Mouse (Mus musculus) layer of hippocampus, adult 2 months (tissue): Measurements from ENCODE around the gene Eno2. TPM values are rescaled to one million over a fixed set of nuclear protein-coding genes. Genes with fewer than 3 reads are reported as not detected.
A peak's percentile ranks its signal among the peaks of the same experiment; 100 is the strongest.

Experiments used
- DNase-seq, 2 experiments: peaks; one replicate each; pipeline ENCODE4 v3.0.0; 2022; ENCODE audit warnings: low spot score in 2 of 2
- H3K27ac ChIP-seq: fragments of 200-600 bp; 2 replicates; pipeline ENCODE4 v1.8.1; 2022
- H3K4me3 ChIP-seq: fragments of 200-600 bp; 2 replicates; pipeline ENCODE4 v1.8.1; 2022; ENCODE audit warnings: mild to moderate bottlenecking
- CTCF ChIP-seq: fragments of 200-600 bp; conservative IDR thresholded peaks from 2 replicates; pipeline ENCODE4 v1.8.1; 2022; ENCODE audit warnings: antibody characterized with exemption, mild to moderate bottlenecking, moderate library complexity
- total RNA-seq, 2 experiments: library from RNA; stranded (reverse); gene quantifications; 2 replicates each; pipeline ENCODE4 v1.2.3; 2021

The Eno2 gene
- total RNA-seq, 2 experiments from 2014 or later: 981 to 1,025 TPM

DNA sequence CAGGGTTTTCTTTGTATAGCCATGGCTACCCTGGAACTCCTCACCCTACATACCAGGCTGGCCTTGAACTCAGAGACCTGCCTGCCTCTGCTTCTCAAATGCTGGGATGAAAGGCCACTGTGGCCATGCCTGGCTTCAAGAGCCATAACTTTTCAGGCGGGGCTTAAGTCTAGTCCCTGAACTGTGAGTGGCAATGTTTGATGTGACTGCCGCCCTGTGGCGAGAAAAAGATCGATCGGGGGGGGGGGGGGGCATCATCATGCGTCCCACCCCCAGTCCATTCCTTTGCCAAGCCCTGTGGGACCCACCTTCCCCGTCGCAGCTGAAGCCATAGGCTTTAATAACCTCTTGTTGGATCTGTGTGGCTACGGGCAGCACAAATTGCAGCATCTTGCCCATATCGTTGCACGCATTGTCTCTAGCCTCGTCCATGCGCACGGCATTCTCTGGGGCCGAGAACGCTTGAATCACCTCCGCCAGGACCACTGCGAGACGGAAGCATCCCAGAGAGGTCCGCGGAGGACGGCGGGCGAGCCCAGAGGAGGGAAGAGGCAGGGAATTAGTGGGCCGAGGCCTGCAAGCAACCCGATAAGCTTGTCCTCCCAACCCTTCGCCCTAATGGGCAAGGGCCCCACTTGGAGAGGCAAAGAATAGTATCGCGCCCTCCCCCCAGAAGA lies 29.1 kb downstream of the Eno2 start:
- DNase-seq: no peak

DNA sequence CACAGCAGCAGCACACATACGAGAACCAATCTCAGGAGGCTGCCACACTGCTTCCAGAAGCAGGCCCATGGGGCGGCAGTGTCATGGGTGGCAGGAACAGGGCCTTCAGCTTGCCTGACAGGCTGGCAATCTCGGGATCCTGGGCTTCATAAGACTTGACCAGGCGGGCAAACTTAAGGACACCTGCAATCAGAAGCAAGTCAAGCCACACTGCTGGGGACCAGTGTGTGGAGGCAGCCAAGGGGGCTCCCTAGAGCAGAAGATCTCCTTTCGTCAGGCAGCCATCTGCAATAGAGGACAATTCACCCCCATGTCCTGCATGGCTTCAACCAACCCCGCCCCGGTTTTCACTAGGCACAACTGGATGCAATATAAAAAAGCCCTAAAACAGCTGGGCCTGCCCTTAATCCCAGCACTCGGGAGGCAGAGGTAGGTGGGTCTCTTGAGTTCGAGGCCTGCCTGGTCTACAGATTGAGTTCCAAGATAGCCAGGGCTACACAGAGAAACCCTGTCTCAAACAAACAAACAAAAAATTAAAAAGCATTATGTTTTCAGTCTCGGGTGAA lies 30.2 kb downstream of the Eno2 start:
- peak overlapping the region; percentile 100; the same call in 1 of the 2 replicates for H3K27ac ChIP-seq
- no peak for TF ChIP-seq CTCF
- no peak for DNase-seq
- no peak overlapping the region for H3K4me3 ChIP-seq

More for the DNA sequence above, 29.1 kb downstream of the Eno2 start:
- H3K4me3 ChIP-seq: peak overlapping the region; percentile 65
- peak overlapping the region; percentile 100 for H3K27ac ChIP-seq
- TF ChIP-seq CTCF: peak; percentile 81

DNA sequence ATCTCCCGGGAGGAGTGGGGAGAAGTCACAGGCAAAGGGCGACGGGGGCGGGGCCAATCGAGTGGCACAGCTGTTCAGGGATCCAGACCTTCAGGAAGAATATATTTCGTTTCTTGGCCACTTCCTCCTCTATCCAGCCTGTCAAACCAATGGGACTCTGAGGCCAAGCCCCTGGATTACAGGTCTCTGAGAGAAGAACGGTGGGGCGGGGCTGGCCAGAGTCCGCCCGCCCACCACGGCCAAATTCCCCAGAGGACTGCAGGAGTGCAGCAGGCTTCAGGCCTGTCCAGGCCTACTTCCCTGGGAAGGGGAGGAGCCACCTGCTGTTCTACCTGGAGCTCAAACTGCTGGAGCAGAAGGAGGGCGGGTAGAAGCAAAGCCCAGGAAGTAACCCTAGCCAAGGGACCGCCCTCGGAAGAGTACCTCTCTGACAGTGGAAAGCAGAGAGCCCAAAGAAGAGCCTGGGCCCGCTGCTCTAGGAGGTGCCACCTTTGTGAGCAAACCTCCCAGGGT lies 30.9 kb downstream of the Eno2 start, which contains the start of gene Ptpn6:
Ptpn6 (minus strand) TSS at position 204 of the 513 bp plus-strand sequence.
- TF ChIP-seq CTCF: no peak
- Histone ChIP-seq H3K27ac (peak within 1 kb of the TSS; percentile 100; the same call in 1 of the 2 replicates), H3K4me3 (no peak within 1 kb of the TSS)
- no peak for DNase-seq

DNA sequence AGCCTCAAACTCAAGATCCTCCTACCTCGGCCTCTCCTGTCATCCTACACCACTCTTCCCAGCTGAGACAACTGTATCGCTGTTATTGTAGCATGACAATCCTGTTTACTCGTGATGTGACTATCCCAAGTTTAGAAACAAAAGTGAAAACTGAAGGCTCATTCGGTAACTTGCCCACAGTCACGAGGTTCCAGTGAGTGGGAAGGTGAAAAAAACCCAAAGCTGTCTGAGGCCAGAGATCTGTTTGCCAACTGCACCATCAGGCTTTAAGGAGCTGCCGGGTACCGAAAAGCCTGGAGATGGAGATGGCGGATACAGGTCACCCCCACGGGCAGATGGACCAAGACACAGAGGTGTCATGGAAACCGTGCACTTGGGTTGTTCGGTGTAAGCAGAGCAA lies 32.4 kb downstream of the Eno2 start:
- no peak for TF ChIP-seq CTCF
- Histone ChIP-seq H3K4me3 (no peak overlapping the region), H3K27ac (no peak overlapping the region)
- no peak for DNase-seq

DNA sequence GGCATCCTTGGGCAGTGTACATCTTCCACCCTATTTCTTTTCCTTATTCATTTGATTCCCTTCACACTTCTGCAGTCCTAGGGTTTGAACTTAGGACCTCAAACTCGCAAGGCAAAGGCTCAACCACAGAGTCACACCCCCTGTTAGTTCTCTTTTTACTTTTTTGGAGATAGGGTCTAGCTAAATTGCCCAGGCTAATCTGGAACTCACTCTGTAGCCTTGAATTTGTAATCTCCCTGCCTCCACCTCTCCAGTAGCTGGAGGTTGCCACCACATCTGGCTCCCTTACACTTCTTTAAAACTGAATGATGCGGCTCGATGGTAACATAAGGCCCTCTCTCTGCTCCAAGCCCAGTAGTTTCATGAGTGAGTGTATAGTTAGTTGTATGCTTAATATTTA lies 35.1 kb downstream of the Eno2 start:
- DNase-seq: no peak
- Histone ChIP-seq H3K4me3 (no peak overlapping the region), H3K27ac (no peak overlapping the region)
- no peak for TF ChIP-seq CTCF

DNA sequence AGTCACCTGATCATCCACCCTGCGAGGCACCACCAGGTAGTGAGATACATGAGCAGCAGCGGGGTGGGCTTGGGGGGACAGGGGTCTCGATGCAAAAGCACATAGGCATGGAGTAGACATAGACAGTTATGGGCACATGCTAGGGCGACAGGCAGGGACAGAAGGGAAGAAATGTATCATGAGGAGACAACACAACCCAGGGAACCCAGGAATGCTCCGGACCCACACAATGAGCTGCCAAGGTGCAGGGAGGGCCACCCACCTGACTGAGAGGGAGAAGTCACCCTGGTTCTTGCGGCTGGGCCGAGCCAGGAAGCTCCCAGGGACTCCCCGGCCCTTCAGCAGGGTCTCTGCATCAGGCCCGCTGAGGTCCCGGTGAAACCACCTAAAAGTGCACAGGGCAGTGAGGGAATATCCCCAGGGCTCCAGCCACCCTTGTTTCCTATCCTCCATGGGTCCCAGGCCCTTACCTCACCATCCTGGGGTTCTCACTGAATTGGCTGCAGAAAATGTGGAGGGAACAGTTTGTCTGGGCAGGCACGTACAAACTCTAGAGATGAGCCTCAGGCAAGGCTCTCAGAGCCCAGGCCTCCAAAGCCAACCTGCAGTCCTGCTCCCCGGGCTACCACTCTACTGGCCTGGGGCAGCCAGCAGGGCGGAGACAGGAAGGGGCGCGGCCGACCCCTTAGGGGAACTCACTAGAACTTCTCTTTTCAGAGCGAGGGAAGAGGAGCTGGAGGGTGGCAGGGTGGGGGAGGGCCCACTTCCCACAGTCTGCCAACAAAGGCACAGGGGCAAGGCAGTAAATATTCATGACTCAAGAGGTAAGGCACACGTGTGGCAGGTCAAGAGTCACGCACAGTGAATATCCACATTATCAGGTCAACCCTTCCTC lies 36.8 kb downstream of the Eno2 start:
- no peak for TF ChIP-seq CTCF
- Histone ChIP-seq H3K27ac (peak overlapping the region; percentile 32; the same call in 1 of the 2 replicates), H3K4me3 (peak overlapping the region; percentile 8; the same call in 1 of the 2 replicates)
- no peak for DNase-seq

DNA sequence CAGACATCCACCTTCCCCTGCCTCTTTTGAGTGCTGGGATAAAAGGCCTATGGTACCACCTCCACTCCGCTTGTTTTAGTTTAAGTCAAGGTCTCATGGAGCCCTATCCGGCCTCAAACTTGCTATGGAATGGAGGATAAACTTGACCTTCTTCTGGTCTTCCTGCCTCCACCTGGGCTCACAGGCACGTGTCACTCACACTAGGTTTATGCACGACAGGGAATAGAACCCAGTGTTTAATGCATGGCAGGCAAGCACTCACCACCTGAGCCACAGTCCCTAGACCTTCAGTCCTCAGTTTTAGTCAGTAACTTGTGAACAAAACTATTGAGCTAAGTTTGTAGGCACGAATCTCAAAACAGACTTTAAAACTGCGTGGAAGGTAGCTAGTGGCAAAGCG lies 38.4 kb downstream of the Eno2 start:
- no peak for TF ChIP-seq CTCF
- Histone ChIP-seq H3K4me3 (no peak overlapping the region), H3K27ac (no peak overlapping the region)
- no peak for DNase-seq

DNA sequence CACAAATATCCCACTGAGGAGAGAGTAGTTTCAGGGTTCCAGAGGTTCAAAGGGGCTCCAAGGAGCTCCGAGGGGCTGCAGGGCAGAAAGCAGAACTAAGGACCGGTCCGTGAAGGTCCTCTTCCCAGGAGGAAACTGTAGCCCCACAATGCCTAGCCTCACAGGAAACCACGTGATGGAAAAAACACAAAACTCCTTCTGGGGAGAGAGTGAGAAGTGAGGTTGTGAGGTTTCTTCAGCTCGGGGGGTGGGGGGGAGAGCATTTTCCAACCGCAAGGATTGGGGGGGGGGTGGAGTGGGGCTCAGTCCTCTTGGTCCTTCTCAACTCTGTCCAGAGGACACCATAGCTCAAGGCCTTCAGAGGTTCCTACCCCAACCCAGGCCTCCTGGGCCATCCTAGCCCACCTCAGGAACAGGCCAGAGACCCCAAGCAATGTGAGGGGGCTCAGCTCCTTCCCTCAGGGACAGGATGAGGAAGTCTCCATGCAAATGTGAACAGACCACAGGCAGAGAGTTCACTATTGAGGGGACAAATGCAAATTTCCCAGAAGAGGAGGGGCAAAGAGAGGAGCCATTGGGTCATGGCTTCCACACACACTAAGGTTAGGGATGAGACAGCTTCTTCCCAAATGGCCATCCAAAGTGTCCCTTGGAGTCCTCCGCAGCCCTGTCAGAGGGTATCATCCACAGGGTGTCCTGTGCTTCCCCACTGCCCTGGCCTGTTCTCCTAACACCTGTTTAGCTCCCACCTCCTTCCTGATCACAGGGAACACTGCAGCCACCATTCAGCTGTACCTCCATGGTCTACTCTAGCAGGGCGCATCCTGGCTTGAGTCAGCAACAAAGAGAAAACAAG lies 39.4 kb downstream of the Eno2 start:
- no peak for TF ChIP-seq CTCF
- no peak overlapping the region for H3K4me3 ChIP-seq
- no peak for DNase-seq
- no peak overlapping the region for H3K27ac ChIP-seq

DNA sequence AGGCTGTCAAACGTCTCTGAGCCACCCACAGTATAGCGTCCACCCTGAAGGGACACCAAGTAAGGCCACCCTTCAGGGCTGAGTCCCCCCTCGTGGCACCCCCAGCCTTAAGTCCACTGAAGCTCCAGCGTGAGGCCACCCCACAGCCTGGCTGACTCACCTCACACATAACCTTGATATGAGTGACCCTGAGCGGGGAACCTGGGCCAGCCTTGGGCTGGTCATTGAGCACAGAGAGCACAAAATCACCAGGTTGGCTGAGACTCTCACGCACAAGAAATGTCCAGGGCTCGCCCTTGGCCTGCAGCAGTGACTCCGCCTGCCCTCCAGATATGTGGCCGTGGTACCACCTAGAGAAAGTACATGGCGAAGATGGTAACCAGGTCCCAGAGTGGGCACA lies 40.9 kb downstream of the Eno2 start:
- Histone ChIP-seq H3K4me3 (no peak overlapping the region), H3K27ac (no peak overlapping the region)
- no peak for TF ChIP-seq CTCF
- DNase-seq: no peak

DNA sequence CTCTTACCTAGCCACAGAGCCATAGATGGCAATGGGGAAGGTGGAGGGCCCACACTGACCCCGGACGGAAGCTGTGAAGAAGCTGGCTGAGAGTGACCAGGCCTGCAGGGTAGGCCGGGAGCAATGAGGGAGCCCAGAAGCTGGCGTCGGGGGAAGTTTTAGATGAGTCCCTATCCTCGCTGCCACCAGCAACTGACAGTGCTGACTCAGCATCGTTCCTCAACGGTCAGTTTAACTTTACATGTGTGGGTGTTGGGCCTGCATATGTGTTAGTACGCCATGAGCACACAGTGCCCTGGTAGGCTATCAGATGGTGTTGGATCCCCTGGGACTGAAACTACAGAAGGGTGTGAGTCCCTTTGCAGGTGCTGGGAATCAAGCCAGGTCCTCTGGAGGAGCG lies 45.0 kb downstream of the Eno2 start:
- no peak overlapping the region for H3K4me3 ChIP-seq
- no peak for DNase-seq
- no peak for TF ChIP-seq CTCF

DNA sequence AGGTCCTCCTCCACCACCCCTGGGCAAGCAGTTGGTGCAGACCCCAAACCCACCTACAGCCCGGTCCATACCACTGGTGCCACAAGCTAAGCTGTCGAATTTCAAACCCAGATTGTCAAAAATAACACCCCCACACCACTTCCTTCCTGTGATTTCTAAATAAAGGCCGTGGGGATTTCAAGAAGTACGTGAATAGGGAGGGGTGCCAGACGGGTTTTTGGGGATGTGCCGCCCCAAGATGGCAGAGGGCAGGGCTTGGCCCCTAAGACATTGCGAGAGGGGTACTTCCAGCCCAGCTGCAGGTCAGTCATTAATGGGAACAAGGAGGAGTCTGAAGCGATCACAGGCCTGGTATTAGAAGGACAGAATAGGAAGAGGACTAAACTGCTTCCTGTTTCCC lies 45.9 kb downstream of the Eno2 start:
- DNase-seq: no peak
- Histone ChIP-seq H3K27ac (no peak overlapping the region), H3K4me3 (no peak overlapping the region)
- no peak for TF ChIP-seq CTCF

More for the DNA sequence above, 45.0 kb downstream of the Eno2 start:
- no peak overlapping the region for H3K27ac ChIP-seq

DNA sequence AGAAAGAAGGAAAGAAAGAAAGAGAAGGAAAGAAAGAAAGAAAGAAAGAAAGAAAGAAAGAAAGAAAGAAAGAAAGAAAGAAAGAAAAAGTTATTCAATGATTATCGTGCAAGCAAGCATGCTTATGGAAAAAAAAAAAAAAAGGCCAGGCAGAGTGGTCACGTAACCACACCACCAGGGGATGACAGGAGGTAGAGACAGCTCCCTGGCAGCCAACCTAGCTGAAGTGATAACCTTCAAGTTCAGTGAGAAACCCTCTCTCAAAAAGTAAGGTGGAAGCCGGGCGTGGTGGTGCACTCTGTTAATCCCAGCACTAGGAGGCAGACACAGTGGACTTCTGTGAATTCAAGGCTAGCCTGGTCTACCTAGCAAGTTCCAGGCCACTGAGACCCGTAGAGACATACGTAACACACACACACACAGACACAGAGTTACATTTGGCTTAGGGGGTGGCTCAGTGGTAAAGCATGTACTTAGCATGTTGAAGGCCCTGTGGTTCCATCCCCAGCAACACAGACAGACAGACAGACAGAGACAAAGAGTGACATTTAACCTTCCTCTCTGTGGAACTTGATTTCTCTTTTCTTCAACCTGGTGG lies 46.5 kb downstream of the Eno2 start:
- H3K27ac ChIP-seq: no peak overlapping the region
- H3K4me3 ChIP-seq: no peak overlapping the region
- no peak for DNase-seq
- no peak for TF ChIP-seq CTCF
